In the genomic region with DNA sequence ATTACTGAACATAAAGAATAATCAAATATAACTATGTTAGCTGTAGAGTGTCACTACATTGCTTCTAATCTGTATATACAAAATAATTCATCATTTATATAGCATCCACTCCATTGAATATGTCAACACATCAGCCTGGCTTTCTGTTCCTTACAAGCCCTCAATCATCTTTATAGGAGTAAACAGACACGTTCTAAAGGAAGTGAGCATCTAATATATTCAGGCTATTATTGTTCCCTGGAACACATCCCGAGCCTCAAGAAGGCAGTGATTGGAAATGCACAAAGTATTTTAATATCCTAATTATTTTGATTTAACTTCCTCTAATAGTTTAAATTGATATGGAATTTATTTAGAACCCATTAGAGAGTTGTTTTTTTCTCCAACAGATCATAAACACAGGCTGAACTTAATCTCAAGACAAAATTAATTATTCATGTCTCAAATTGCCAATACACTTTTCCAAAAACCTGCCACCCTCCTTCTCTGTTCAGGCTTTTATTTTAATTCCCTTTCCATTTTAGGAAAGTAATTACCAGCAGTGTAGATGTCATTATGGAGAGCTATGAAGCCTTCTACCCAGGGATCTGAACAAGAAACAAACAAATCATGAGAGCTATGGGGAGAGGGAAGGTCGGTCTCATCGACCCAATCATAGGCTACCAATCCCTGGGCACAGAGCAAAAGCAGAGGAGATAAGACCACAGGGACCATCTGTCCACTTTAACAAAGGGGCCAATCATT, we compare ENCODE assay signal across 24 mouse cellular contexts.
DNase-seq lines count a peak whose midpoint lies in the region; ATAC-seq and TF ChIP-seq lines count a peak whose summit lies in the region.
"Had no signal": no experiment of that assay in that cellular context is flagged by ENCODE, and none has a peak within 500 bp of the region (broad histone marks: within the 10 kb centered on the region; RNA-seq: fewer than 3 reads in every experiment).

No protein-coding gene starts in this region.

- no peak overlapping the region for H3K27ac ChIP-seq in forebrain, embryonic 14.5 days (ENCODE audit: low read depth, low read length)
- H3K27ac ChIP-seq in forebrain, embryonic 11.5 days (ENCODE audit: low read depth, low read length), result no peak overlapping the region
- H3K27ac ChIP-seq in kidney, postnatal 0 days, result no peak overlapping the region
- H3K27ac ChIP-seq in neural tube, embryonic 14.5 days (ENCODE audit: low read depth, low read length), result no peak overlapping the region
- H3K27ac ChIP-seq: embryonic facial prominence, embryonic 10.5 days; embryonic facial prominence, embryonic 13.5 days; gastrocnemius, adult 2 months; hindbrain, embryonic 12.5 days; hindbrain, embryonic 15.5 days had no signal

- H3K36me3 ChIP-seq in forebrain, embryonic 14.5 days (ENCODE audit: control insufficient read depth, insufficient read depth, low read length), result no peaks in the 10 kb centered on the region
- H3K36me3 ChIP-seq in forebrain, embryonic 11.5 days (ENCODE audit: control insufficient read depth, insufficient read depth, low read length), result no peaks in the 10 kb centered on the region
- H3K36me3 ChIP-seq in kidney, postnatal 0 days (ENCODE audit: insufficient read depth, low read length), result no peaks in the 10 kb centered on the region
- H3K36me3 ChIP-seq in neural tube, embryonic 14.5 days (ENCODE audit: control insufficient read depth, insufficient read depth, low read length), result no peaks in the 10 kb centered on the region
- H3K36me3 ChIP-seq: embryonic facial prominence, embryonic 10.5 days; embryonic facial prominence, embryonic 13.5 days; hindbrain, embryonic 12.5 days; hindbrain, embryonic 15.5 days had no signal

- no peak overlapping the region for H3K4me3 ChIP-seq in forebrain, embryonic 14.5 days (ENCODE audit: low read depth, low read length)
- no peak overlapping the region for H3K4me3 ChIP-seq in forebrain, embryonic 11.5 days (ENCODE audit: low read depth, low read length)
- no peak overlapping the region for H3K4me3 ChIP-seq in kidney, postnatal 0 days (replicated peaks; ENCODE audit: low read depth, low read length)
- H3K4me3 ChIP-seq in neural tube, embryonic 14.5 days (ENCODE audit: low read depth, low read length), result no peak overlapping the region
- H3K4me3 ChIP-seq: embryonic facial prominence, embryonic 10.5 days; embryonic facial prominence, embryonic 13.5 days; erythroblast, embryonic 14.5 days; gastrocnemius, adult 2 months; hindbrain, embryonic 12.5 days; hindbrain, embryonic 15.5 days had no signal

- H3K9ac ChIP-seq in forebrain, embryonic 14.5 days (ENCODE audit: low read length), result no peak overlapping the region
- no peak overlapping the region for H3K9ac ChIP-seq in forebrain, embryonic 11.5 days (ENCODE audit: low read length)
- no peak overlapping the region for H3K9ac ChIP-seq in kidney, postnatal 0 days (ENCODE audit: low read depth, low read length)
- no peak overlapping the region for H3K9ac ChIP-seq in neural tube, embryonic 14.5 days (replicated peaks; ENCODE audit: low read depth, low read length)
- H3K9ac ChIP-seq: embryonic facial prominence, embryonic 13.5 days; hindbrain, embryonic 12.5 days; hindbrain, embryonic 15.5 days had no signal

- no peaks in the 10 kb centered on the region for H3K9me3 ChIP-seq in forebrain, embryonic 14.5 days (replicated peaks; ENCODE audit: control insufficient read depth, low read length)
- H3K9me3 ChIP-seq in forebrain, embryonic 11.5 days (ENCODE audit: control insufficient read depth, low read length), result no peaks in the 10 kb centered on the region
- no peaks in the 10 kb centered on the region for H3K9me3 ChIP-seq in kidney, postnatal 0 days (replicated peaks; ENCODE audit: low read length)
- H3K9me3 ChIP-seq in neural tube, embryonic 14.5 days (ENCODE audit: control insufficient read depth, low read length), result no peaks in the 10 kb centered on the region
- H3K9me3 ChIP-seq: embryonic facial prominence, embryonic 10.5 days; embryonic facial prominence, embryonic 13.5 days; hindbrain, embryonic 12.5 days; hindbrain, embryonic 15.5 days had no signal

- peak; percentile 84 for ATAC-seq in forebrain, embryonic 14.5 days
- ATAC-seq in forebrain, embryonic 11.5 days (replicated peaks; ENCODE audit: low FRiP score), result no peak
- ATAC-seq in kidney, postnatal 0 days (replicated peaks; ENCODE audit: low FRiP score, low read depth), result no peak
- ATAC-seq in neural tube, embryonic 14.5 days (ENCODE audit: low read depth), result 0 out of 2 replicates have a peak, but pooled peaks have one; percentile 38
- ATAC-seq: CD4-positive, CD25-positive, alpha-beta regulatory T cell, adult 4 months had no signal

- TF ChIP-seq POLR2A in brain, embryonic 14.5 days (IDR thresholded peaks at IDR 0.05; ENCODE audit: borderline replicate concordance, extremely low read depth, insufficient read depth, insufficient read length, poor library complexity, severe bottlenecking), result no peak

- H3K4me2 ChIP-seq in forebrain, embryonic 14.5 days (ENCODE audit: low read length), result no peak overlapping the region
- no peak overlapping the region for H3K4me2 ChIP-seq in forebrain, embryonic 11.5 days (ENCODE audit: low read depth, low read length, severe bottlenecking)
- H3K4me2 ChIP-seq in kidney, postnatal 0 days (ENCODE audit: low read length), result no peak overlapping the region
- H3K4me2 ChIP-seq in neural tube, embryonic 14.5 days (ENCODE audit: low read depth, low read length), result no peak overlapping the region
- H3K4me2 ChIP-seq: embryonic facial prominence, embryonic 13.5 days; heart, embryonic 11.5 days; hindbrain, embryonic 12.5 days; hindbrain, embryonic 15.5 days had no signal

- no peaks in the 10 kb centered on the region for H3K27me3 ChIP-seq in forebrain, embryonic 14.5 days (replicated peaks; ENCODE audit: control insufficient read depth, insufficient read depth, low read length)
- no peaks in the 10 kb centered on the region for H3K27me3 ChIP-seq in forebrain, embryonic 11.5 days (ENCODE audit: control insufficient read depth, insufficient read depth, low read length)
- no peaks in the 10 kb centered on the region for H3K27me3 ChIP-seq in kidney, postnatal 0 days (ENCODE audit: insufficient read depth, low read length)
- no peaks in the 10 kb centered on the region for H3K27me3 ChIP-seq in neural tube, embryonic 14.5 days (ENCODE audit: control insufficient read depth, insufficient read depth, low read length)
- H3K27me3 ChIP-seq: embryonic facial prominence, embryonic 13.5 days; hindbrain, embryonic 12.5 days; hindbrain, embryonic 15.5 days had no signal

- peak; percentile 43 for DNase-seq in forebrain, embryonic 14.5 days (ENCODE audit: low spot score)
- no peak for DNase-seq in forebrain, embryonic 11.5 days (ENCODE audit: low spot score)
- DNase-seq in kidney, postnatal 0 days (ENCODE audit: low spot score), result peak; percentile 42
- no peak for DNase-seq in kidney, postnatal 36 days
- DNase-seq in neural tube, embryonic 10.5 days (ENCODE audit: extremely low spot score, low spot score), result no peak
- DNase-seq in brain, embryonic 14.5 days (ENCODE audit: low read depth), result peak; percentile 61
- DNase-seq in left cerebral cortex, postnatal 25 days (ENCODE audit: low spot score in 2 of 2), result no peak
- DNase-seq: adrenal gland, adult 2 months; adrenal gland, postnatal 14 days; cerebellum, adult 18-20 months; cerebellum, adult 9-10 months; cerebellum, postnatal 36 days; embryo, embryonic 11 days; gastrocnemius, adult 2 months; gastrocnemius, postnatal 14 days; heart, adult 11 months had no signal

- H3K4me1 ChIP-seq in forebrain, embryonic 14.5 days (ENCODE audit: control insufficient read depth, insufficient read depth, low read length), result no peaks in the 10 kb centered on the region
- H3K4me1 ChIP-seq in forebrain, embryonic 11.5 days (replicated peaks; ENCODE audit: control insufficient read depth, insufficient read depth, low read length), result no peaks in the 10 kb centered on the region
- no peaks in the 10 kb centered on the region for H3K4me1 ChIP-seq in kidney, postnatal 0 days (replicated peaks; ENCODE audit: insufficient read depth, low read length)
- H3K4me1 ChIP-seq in neural tube, embryonic 14.5 days (ENCODE audit: control insufficient read depth, insufficient read depth, low read length), result no peaks in the 10 kb centered on the region
- H3K4me1 ChIP-seq: embryonic facial prominence, embryonic 10.5 days; embryonic facial prominence, embryonic 13.5 days; hindbrain, embryonic 12.5 days; hindbrain, embryonic 15.5 days had no signal

- TF ChIP-seq CTCF in kidney, postnatal 0 days (IDR thresholded peaks at IDR 0.05; ENCODE audit: low read depth), result no peak
- no peak for TF ChIP-seq CTCF in brain, embryonic 14.5 days (IDR thresholded peaks at IDR 0.05; ENCODE audit: borderline replicate concordance, extremely low read depth, insufficient read depth, insufficient read length)

- intact Hi-C loops in left cerebral cortex, postnatal 25 days (cut with DNase I), result no loop called here

- 56% methylated on average over 4 of the region's 4 CpGs for WGBS in forebrain, embryonic 14.5 days
- WGBS in forebrain, embryonic 11.5 days, result 76% methylated on average over 4 of the region's 4 CpGs
- 56% methylated on average over 4 of the region's 4 CpGs for WGBS in kidney, postnatal 0 days
- WGBS in neural tube, embryonic 14.5 days, result 45% methylated on average over 4 of the region's 4 CpGs

Comparison
In these comparisons a context has a peak if more than half of its experiments do, and no peak if none do; other contexts are left out.
1. ATAC-seq: peak in forebrain, embryonic 14.5 days (single experiment) and neural tube, embryonic 14.5 days (single experiment); none in forebrain, embryonic 11.5 days (single experiment) and kidney, postnatal 0 days (single experiment).
2. DNase-seq: peak in forebrain, embryonic 14.5 days (single experiment), kidney, postnatal 0 days (single experiment) and brain, embryonic 14.5 days (single experiment); none in forebrain, embryonic 11.5 days (single experiment), kidney, postnatal 36 days (0 of 2), neural tube, embryonic 10.5 days (single experiment) and left cerebral cortex, postnatal 25 days (0 of 2).